Mouse (Mus musculus) ovary, postnatal 36 days (tissue): ENCODE measurements around the gene Ubash3b.

Source experiments
- DNase-seq: peaks from one replicate; pipeline ENCODE4 v3.0.0; 2022; ENCODE audit warnings: low spot score, mixed read lengths

Ubash3b gene

DNA sequence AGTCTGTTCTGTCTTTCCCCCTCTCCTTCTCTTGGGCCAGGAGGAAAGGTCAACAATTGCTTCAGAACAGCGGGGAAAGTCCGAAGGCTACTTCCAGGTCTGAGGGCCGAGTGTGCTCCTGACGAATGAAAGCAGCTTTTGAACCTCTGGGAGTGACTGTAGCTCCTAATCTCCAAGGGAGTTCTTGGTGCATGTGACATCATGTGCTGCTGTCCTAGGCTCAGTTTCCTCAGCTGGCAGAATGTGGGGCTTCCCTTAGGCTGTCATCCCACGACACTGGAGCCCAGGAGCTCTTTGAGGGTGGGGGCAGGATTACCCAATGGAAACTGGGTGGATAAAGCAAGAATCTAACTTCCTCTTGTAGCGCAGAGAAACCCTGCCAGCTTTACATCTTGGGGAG, at the start of gene Ubash3b:
Ubash3b (minus strand) TSS at position 285 of the 400 bp plus-strand sequence.
- no peak for DNase-seq

DNA sequence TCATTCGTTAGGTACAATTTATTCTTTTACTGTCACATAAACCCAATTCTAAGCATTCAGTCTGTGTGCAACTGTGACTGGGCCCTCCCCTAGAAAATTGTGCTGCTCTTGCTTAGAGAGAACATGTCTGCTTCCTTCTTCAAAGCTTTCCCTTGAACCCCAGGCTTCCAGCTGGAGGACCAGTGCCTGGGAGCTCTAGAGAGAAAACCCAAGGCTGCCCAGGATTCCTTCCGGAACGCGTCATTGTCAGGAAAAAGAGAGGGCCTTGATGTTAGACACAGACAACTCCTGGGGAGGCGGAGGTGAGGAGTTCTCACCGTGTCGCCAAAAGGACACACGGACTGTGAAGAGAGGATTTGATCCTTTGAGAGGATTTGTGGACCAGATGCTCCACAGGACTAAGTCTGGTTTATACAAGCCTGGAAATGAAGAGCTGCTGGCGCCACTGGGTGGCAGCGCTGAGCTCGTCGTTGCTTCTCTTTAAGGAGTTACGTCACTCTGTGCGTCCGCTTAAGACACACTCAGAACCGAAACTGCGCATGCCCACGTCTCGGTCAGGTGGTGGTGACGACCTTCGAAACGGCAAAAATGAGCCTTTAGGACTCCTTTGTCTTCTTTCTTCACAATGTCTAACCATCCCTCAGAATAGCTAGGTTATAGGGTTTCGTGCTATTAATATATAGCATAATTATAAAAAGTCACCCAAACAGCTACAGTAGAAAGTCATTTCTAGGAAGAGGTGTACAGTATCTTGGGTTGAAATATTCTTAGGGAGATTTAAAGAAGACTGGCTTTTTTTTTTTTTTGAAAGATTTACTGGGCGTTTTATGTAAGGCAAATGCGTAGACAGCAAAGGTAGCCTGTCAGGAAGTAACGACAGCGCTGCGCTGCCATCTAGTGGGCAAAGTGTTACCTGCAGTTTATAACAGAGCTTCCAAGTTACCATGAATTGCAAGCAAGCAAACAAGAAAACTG, 45.9 kb upstream of the Ubash3b start:
- DNase-seq: peak; percentile 90

DNA sequence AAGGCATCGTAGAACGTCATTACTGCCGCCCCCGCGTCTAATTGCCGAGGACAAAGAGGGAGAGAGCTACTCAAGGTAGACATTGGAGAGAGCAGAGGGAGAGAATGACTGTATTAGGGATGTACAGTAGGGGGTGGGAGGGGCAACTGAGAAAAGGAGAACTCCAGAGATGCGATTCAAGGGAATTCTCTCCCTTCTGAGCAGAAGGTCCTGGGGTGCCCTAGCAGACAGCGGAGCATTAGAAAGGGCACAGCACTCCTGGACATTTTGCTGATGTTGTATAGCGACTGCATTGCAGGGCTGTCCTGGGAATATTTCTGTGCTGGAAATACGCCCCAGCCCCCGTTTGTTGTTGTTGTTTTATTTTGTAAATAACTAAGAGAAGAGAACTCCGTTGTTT, 45.2 kb upstream of the Ubash3b start:
- DNase-seq: no peak

DNA sequence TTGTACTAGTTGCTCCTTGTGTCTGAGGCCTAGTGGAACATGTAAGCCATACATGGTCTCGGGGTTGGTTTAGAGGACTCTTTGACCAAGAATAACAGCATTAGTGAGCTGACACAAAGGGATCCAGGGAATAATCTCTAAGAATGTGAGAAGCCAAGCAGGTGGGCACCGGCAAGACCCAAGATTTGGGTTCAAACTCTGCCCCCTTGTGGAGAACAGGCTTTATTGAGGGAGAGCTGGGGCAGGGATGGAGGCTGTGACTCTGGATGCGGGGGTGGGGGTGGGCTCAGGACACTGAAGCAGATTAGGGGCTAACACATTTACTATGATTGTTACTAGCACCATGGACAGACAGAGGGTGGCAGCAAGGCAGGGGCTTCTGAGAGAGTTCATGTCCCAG, 43.8 kb upstream of the Ubash3b start:
- no peak for DNase-seq

DNA sequence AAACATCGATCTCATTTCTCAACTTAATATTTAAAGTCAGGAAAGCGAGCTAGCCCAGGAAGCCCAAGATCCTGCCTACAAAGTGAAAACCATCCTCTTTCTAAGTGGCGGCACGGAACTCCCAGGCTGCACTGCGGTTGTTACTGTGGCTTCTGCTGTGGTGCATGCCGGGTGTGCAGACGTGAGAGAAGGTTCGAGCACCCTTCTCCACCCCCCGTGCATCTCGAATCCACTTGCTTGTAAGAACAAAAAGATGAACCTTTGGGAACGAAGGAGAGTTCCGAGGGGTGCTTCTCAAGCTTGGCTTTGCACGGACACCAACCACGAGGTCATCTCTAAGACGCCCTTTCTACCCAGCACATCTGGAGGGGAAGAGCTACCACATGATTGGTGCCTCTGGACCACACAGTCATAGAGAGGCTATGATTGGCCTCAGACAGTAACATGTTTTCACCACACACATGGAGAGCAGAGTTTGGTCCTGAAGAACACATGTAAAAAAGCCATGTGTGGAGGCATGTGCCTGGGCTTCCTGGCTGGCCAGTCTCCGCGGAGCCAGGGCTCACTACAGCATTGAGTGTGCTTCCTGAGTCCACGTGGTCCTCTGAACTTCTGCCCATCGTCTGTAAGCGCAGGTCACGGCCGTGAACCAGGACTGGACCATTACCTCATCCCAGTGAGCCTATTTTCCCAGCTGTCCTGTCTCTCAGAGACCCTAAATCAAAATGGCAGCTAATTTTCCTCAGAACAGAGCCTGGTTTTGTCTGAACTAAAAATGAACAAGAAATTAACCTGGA, 38.2 kb upstream of the Ubash3b start:
- no peak for DNase-seq

DNA sequence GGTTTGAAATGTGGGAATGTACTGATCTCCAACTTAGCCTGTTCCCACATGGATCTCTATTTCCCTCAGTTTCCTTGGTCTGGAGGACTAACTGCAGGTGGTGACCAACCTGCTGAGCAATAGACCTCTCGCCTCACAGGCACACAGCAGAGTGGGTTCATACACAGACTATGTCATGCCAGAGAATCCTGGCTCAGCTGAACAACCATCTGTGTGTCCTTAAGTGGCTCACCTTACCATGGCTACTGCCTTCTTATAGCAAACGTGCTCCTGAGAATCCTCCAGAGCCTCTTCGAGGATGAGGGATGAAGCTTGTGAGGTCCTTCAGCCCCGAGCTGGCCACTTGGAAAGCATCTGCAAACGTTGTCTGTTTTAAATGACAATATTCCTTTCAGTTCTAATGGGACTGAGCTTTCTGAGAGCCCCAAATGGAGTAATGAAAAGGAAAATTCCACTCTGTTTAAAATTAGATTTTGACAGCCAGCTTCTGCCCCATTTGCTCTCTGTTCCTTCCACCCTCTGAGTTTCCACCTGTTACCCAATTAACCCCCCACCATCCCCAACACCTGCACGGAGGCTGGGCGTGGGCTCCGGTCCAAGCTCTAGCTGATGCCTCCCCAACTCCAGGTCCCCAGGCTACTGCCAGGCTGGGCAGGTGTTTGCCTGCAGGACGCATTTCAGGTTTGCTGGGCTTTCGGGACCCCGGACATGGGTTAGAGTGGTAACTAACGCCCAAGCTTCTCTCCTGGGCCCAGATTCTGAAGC, 37.2 kb upstream of the Ubash3b start:
- no peak for DNase-seq

DNA sequence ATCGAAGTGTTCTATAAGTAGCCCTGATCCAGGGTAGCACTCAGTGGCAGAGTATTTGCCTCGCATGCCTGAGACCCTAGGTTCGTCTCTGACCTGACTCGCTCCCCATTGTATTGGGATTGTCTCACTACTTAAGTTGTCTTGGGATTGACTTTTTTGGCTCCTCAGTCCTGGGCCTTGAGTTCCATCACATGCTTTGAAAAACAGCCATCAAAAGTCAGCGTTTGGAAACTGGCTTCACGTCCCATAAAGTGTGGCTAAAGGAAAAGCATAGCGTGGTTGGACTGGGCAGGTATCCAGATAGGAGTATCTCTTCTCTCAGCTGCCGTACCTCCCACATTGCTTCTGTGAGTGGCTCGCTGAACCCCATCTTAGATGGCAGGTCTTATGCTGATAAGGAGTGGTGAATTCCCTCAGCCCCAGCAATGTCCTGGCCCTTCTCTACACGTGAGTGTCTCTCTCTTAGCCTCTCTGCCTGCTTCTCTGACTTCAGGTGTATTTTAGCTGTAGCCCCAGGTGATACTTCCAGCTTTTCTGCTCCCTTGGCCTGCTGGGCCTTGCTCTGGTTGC, 34.3 kb upstream of the Ubash3b start:
- no peak for DNase-seq

DNA sequence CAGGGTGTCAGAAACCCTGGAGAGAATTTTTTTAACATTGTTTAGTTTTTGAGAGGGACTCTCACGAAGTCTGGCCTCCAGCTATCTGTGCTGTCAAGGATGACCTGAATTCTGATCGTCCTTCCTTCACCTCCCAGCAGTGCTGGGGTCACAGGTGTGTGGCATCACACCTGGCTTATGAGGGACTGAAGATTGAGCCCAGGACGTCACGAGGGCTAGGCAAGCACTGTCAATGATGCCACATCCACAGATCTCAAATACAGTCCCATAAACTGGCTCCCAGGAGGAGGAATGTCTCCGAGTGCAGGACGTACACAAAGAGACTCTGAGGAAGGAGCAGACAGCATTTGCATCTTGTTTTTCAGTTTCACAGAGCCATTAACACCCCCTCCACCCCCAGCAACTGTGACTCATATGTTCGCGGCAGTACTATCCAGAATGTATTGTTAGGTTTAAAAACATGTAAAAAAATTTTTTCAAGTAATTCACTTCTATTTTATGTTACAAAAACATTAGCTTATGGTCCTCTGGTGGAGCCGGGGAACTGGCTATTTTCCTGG, 30.2 kb upstream of the Ubash3b start:
- DNase-seq: no peak

DNA sequence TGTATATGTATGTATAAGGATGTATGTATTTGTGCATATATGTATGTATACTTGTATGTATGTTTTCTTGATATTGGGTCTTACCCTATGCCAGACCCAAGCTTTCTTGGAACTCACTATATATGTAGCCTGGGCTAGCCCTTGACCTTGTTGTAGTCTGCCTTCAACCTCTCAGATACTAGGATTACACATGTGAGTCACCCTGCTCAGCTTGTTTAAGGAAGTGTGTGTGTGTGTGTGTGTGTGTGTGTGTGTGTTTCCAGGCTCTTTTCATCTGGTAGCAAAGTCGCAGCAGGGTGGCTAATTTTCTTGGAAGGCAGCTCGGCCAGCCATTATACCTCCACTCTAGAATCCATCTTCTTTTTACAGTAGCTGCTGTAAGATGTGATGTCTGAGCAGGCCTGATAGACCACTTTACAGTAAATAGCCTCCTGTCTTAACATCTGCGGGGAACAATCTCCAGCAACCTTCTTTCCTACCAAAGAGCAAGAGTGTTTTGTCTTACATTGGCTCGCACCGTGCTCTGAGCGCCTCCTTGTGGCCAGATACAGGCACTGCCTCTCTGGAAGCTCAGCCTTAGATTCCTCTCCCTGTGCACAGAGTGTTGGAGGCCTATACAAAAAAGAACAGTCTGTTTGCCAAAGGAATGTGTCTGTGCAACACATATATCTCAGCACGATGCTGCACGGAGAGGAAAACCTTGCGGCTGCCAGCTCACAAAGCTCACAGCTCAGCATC, 29.4 kb upstream of the Ubash3b start:
- peak; percentile 79 for DNase-seq

DNA sequence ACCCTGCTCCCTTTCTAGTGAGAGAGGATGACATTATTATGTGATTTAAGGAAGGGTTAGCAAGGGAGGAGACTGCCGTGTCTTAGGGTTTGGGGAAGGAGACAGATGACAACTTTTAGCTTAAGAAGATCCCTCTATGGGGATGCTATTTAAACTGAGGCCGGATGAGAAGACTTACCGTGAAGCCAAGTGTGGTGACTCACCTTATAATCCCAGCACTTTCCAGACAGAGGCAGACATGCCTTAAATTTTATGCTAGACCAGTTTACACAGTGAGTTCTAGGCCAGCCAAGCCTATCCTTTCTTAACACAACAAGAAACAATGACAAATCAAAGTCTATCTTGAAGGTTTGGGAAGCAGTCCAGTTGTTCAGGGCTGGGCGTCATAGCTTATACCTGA, 26.4 kb upstream of the Ubash3b start:
- DNase-seq: no peak

DNA sequence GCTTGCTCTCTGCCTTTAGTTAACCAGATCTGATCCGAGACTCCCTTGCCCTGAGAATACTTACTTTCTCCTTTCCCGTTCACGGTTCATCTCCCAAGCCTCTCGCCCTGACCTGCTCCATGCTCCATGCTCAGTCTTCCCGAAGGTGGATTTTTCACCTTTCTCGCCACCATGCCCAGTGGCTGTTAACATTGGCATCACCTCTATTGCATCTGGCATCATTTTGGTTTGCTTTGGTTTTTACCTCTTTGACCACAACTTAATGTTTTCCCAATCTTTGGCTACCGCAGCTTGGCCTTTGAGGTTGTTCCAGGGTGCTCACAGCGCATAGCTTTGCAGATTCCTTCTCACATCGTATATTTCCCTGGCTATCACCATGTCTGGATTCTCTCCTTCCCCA, 26.0 kb upstream of the Ubash3b start:
- DNase-seq: no peak

DNA sequence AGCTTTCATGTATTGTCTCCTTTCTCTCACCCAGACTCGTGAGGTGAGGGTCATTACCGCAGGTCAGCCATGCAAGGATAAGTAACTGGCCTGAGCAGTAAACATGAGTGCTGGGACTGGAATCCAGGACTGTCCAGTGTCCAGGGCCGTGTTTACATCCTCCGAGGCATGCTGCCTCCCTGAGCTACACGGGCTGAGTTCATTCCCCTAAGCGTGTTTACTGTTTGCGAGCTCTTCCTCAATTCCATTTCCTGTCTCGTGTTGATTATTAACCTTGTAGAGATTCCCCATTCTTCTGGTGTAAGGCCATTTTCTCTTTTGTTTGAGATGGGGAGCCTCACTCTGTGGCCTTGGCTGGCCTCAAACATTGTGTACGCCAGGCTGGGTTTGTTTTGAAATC, 23.8 kb upstream of the Ubash3b start:
- peak; percentile 25 for DNase-seq

DNA sequence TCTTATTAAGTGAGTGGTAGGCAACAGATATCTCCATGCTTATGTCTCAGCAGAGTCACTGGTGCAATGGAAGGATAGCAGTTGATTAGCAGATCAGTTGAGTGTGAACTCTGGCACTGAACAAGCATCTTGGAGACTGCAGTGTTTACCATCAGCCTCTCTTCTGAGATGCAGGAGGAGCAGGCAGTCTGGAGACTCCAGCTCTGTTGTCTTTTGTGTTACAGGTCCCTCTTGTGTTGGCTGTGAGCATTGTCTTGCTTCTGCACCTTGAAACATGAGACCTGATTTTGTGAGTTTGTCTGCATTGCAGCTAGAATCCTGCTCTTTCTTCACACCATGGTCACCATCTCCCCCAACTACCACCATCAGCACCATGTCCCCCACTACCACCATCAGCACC, 21.1 kb upstream of the Ubash3b start:
- DNase-seq: peak; percentile 22

DNA sequence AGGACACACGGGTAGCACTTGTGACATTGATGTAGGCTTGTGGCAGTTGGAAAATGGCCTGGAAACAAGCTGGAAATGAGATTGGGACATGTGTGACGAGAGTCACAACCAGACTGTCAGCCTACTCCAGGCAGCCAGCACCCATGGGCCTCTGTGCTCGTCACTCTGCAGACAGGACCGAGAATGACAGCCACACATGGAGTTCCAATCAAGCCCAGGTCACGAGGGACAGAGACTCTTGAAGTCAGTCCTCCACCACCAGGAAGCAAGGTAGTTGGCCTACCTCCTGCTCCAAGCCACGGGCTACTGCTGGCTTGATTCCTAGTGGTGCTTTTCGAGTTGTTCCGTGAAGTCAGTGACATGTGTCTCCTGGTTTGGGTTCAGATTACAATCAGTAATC, 20.3 kb upstream of the Ubash3b start:
- DNase-seq: no peak

DNA sequence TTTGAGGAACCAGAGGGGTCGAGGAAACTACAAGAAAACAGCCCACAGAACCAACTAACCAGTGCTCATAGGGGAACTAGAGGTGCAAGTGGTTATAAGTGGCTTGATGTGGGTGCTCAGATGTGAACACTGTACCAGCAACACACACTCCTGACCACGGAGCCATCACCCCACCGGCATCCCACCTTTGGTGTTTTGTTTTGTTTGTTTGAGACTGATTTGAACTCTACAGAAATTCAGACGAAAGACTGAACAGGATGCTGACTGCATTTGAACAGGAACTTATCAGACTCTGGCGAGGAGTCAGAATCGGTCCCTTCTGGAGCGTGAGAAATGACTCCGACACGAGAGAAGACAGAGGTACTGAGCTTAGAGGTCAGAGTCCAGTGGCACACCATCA, 19.9 kb upstream of the Ubash3b start:
- no peak for DNase-seq

DNA sequence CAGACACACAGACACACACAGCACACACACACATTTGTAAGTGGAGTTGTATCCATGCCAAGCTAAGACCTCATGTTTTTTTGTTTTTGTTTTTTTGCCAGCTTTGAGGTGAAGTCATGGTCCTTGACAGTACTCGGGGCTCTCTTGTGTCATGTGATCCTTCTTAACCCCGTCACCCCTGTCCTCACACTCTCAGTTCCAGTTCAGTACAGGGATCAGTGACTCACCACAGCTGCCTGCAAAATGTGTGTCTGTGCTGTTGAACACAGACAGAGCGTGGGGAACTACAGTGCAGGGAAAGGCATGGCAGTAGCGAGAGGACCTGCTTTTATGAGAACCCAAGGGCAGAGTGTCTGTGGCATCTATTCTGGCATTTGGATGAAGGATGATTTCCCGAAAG, 17.6 kb upstream of the Ubash3b start:
- DNase-seq: no peak

DNA sequence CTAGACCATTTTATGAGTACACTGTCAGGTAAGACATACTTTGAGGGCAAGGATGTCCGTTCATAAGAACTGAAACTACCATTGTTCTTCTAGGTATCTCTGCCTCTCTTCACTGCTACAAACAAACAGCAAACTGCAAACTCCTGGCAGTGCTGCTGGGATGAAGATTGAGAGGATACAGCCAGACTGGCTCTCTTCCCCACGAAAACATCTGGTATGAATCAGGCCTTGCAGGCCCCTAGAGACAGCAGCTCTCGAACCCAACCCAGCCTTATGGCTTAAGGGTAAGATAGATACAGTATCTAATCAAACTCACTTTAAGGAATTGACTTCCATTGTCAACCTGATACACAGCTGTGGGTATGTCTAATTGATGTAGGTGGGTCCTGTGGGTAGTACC, 11.7 kb upstream of the Ubash3b start:
- DNase-seq: no peak

DNA sequence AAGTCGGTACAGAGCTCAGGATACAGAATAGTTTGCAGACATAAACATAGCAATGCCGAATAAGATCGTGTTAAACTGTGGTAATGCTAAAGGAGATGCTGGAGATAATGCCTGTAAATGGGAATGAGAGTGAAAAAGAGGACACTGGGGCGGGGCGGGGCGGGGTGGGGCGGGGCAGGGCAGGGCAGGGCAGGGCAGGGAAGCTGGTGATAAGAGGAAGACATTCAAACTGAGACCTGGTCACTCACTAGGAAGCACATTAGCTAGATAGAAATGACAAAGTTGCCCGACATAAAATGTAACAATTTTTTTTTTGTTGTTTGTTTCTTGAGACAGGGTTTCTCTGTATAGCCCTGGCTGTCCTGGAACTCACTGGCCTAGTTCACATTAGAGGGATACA, 10.9 kb upstream of the Ubash3b start:
- no peak for DNase-seq

DNA sequence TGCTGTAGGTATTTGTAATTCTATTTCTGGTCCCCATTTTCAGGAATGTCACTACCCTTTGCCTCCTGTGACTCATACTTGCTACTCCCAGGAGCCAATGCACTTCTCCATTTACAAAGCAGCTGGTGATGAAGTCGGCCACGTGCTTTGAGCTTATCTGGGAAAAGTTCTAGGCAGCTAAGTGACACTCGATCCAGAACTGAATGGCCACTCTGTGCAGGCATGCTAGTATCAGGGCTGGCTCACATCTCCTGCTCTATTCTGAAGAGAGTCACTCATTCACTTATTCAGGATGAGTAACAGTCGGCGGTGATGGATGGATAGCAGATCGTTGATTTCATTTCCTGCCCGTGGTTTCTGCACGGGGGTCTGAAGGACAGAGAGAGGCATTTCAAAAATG, 8.5 kb upstream of the Ubash3b start:
- no peak for DNase-seq

DNA sequence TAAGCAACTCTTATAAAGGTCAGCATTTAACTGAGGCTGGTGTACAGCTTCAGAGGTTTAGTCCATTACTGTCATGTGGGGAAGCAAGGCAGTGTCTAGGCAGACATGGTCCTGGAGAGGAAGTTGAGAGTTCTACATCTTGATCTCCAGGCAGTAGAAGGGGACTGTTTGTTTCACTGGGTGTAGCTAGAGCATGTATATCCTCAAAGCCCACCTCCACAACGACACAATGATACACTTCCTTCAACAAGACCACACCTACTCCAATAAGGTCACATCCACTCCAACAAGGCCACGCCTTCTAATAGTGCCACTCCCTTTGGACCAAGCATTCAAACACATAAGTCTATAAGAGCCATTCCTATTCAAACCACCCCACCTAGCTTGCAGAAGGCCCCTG, 7.2 kb upstream of the Ubash3b start:
- DNase-seq: no peak

DNA sequence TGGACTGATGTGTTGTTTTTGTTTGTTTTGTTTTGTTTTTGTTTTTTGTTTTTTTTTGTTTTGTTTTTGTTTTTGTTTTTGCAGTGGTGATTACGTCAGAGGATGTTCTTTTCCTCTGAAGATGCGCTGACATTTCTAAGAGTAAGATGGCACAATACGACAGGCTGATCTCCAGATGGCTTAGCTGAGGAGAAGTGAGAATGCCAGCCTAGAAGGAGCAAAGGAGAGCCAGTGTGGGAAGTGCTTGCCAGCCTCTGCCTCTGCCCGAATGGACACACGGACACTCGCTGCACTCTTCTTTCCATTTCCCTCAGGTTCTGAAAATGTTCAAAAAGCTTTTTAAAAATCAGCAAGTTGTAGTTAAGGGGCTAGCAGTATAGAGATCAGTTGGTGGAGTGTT, 6.7 kb upstream of the Ubash3b start:
- no peak for DNase-seq
